Mouse (Mus musculus) embryonic facial prominence, embryonic 14.5 days (tissue): ENCODE data around the gene Afap1. TPM values are rescaled to one million over a fixed set of nuclear protein-coding genes. Genes with fewer than 3 reads are reported as not detected.
A peak's percentile ranks its signal among the peaks of the same experiment; 100 is the strongest.

Source experiments
- ATAC-seq: fragments of 200-750 bp; cut with Nextera tagmentation; 2 replicates; pipeline ENCODE4 v1.8.0; 2017; ENCODE audit warnings: low read depth, moderate number of reproducible peaks, moderate TSS enrichment
- DNase-seq: peaks from one replicate; pipeline ENCODE4 v3.0.0-alpha.2; 2015; ENCODE audit warnings: low spot score
- H3K27ac ChIP-seq: fragments of 300-500 bp; sonication (generic); replicated peaks from 2 replicates; pipeline ENCODE4 v1.5.1; 2014; ENCODE audit warnings: low read depth, mild to moderate bottlenecking, low read length, moderate library complexity
- H3K27me3 ChIP-seq: fragments of 300-500 bp; sonication (generic); replicated peaks from 2 replicates; pipeline ENCODE4 v1.6.1; 2014; ENCODE audit warnings: low read length; ENCODE audit not compliant: control insufficient read depth, insufficient read depth
- H3K36me3 ChIP-seq: fragments of 300-500 bp; sonication (generic); 2 replicates; pipeline ENCODE4 v1.6.1; 2014; ENCODE audit warnings: low read length, mixed read lengths; ENCODE audit not compliant: control insufficient read depth, insufficient read depth
- H3K4me1 ChIP-seq: fragments of 300-500 bp; sonication (generic); 2 replicates; pipeline ENCODE4 v1.6.1; 2014; ENCODE audit warnings: antibody characterized with exemption, low read length; ENCODE audit not compliant: control insufficient read depth, insufficient read depth
- H3K4me2 ChIP-seq: fragments of 300-500 bp; sonication (generic); 2 replicates; pipeline ENCODE4 v1.6.1; 2014; ENCODE audit warnings: low read depth, mild to moderate bottlenecking, low read length, moderate library complexity, mixed read lengths
- H3K4me3 ChIP-seq: fragments of 300-500 bp; sonication (generic); 2 replicates; pipeline ENCODE4 v1.5.1; 2014; ENCODE audit warnings: low read depth, mild to moderate bottlenecking, low read length
- H3K9ac ChIP-seq: fragments of 300-500 bp; sonication (generic); 2 replicates; pipeline ENCODE4 v1.6.1; 2014; ENCODE audit warnings: low read depth, mild to moderate bottlenecking, low read length, moderate library complexity, mixed read lengths
- H3K9me3 ChIP-seq: fragments of 300-500 bp; sonication (generic); 2 replicates; pipeline ENCODE4 v1.6.1; 2016; ENCODE audit warnings: low read length; ENCODE audit not compliant: control insufficient read depth
- WGBS: fragments of 180-500 bp; shearing (Covaris S2); extraction: QIAGEN DNeasy Blood & Tissue Kit; methylation state at CpG from one replicate; pipeline ENCODE4 v1.1.7; 2014; 5-methylcytosine and 5-hydroxymethylcytosine counted together
- polyA plus RNA-seq: library from polyadenylated mRNA; unstranded; fragments of >200 nt; fragmentation: Nextera tagmentation; extraction: Ambion mirVana; gene quantifications from 2 replicates; pipeline ENCODE4 v1.2.1, GENCODE M21; 2014

The Afap1 gene
- polyA plus RNA-seq, 1 experiment from 2014 or later, result 28.0 TPM

DNA sequence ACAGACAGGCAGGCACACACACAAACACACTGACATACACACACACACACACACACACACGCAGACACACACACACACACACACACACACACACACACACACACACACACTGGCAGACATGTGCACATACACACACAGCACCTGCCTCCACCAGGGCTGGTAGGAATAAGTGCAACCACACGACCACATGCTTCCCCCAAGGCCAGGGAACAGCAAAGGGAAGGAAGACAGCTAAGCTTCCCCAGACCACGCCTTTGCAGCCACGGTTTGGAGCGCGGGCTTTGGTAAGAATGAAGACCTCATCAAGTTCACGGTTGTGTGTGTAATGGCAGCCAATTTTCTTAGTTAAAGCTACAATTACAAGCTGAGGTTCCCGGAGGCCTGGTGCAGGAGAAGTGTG lies 67.0 kb downstream of the Afap1 start:
- Histone ChIP-seq H3K4me3 (no peak overlapping the region), H3K4me1 (no peaks in the 10 kb centered on the region; the same call in 1 of the 2 replicates), H3K9me3 (no peaks in the 10 kb centered on the region), H3K4me2 (no peak overlapping the region), H3K27ac (no peak overlapping the region), H3K27me3 (no peaks in the 10 kb centered on the region), H3K9ac (no peak overlapping the region), H3K36me3 (peaks cover 69% of the 10 kb centered on the region)
- peak; percentile 55 for DNase-seq
- peak; percentile 22; the same call in 1 of the 2 replicates for ATAC-seq
- 60% methylated on average over 8 of the region's 8 CpGs for WGBS

GRCm38 (mm10) chr5:35961271-35961670 lies 68.2 kb downstream of the Afap1 start:
- H3K27me3 ChIP-seq, result no peaks in the 10 kb centered on the region
- DNase-seq, result no peak
- H3K4me2 ChIP-seq, result no peak overlapping the region
- 0 out of 2 replicates have a peak, but pooled peaks have one; percentile 3 for ATAC-seq
- H3K9me3 ChIP-seq, result no peaks in the 10 kb centered on the region
- H3K27ac ChIP-seq, result no peak overlapping the region
- H3K4me3 ChIP-seq, result no peak overlapping the region
- 74% methylated on average over 8 of the region's 8 CpGs for WGBS
- no peaks in the 10 kb centered on the region; the same call in 1 of the 2 replicates for H3K4me1 ChIP-seq
- H3K36me3 ChIP-seq, result peaks cover 72% of the 10 kb centered on the region
- no peak overlapping the region for H3K9ac ChIP-seq

- Histone ChIP-seq H3K4me2 (no peak overlapping the region), H3K9me3 (no peaks in the 10 kb centered on the region), H3K4me1 (no peaks in the 10 kb centered on the region), H3K27me3 (no peaks in the 10 kb centered on the region), H3K36me3 (peaks cover 85% of the 10 kb centered on the region), H3K27ac (no peak overlapping the region), H3K4me3 (no peak overlapping the region), H3K9ac (no peak overlapping the region)
- DNase-seq (no peak), ATAC-seq (peak; percentile 34; the same call in 1 of the 2 replicates)
- WGBS, result 63% methylated on average over 9 of the region's 9 CpGs
Measured at GRCm38 (mm10) chr5:35963635-35964034, 70.5 kb downstream of the Afap1 start.

GRCm38 (mm10) chr5:35965036-35965435 lies 71.9 kb downstream of the Afap1 start:
- Histone ChIP-seq H3K4me2 (no peak overlapping the region), H3K4me3 (no peak overlapping the region), H3K27me3 (no peaks in the 10 kb centered on the region), H3K9ac (no peak overlapping the region), H3K36me3 (peaks cover 96% of the 10 kb centered on the region), H3K4me1 (no peaks in the 10 kb centered on the region), H3K9me3 (no peaks in the 10 kb centered on the region), H3K27ac (no peak overlapping the region)
- DNase-seq (no peak), ATAC-seq (no peak)
- 63% methylated on average over 5 of the region's 5 CpGs for WGBS

DNA sequence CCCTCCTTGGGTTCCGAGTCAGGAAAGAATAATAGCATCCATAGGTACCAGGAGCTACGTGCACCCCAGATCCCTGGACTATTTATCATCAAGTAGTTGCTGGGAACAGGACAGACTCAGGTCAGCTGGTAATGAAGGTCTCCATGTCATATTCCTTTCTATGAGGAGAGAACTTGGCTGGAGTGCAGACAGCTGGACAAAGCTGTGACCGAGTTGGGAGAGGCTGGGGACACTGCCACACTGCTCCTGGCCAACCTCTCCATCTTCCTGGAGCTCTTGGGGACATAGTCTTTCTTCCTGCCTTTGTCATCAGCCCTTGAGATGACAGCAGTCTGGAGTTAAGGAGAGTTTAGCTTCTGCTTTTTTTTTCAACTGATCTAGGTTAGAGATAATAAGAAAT lies 76.7 kb downstream of the Afap1 start:
- no peak overlapping the region for H3K9ac ChIP-seq
- WGBS, result 78% methylated on average over 3 of the region's 3 CpGs
- H3K9me3 ChIP-seq, result no peaks in the 10 kb centered on the region
- H3K36me3 ChIP-seq, result peaks cover 65% of the 10 kb centered on the region
- no peak for DNase-seq
- no peak overlapping the region for H3K4me3 ChIP-seq
- no peak for ATAC-seq
- 0 out of 2 replicates have a peak overlapping the region, but pooled peaks have one; percentile 55 for H3K27ac ChIP-seq
- H3K27me3 ChIP-seq, result no peaks in the 10 kb centered on the region
- peaks cover 11% of the 10 kb centered on the region for H3K4me1 ChIP-seq
- H3K4me2 ChIP-seq, result no peak overlapping the region

DNA sequence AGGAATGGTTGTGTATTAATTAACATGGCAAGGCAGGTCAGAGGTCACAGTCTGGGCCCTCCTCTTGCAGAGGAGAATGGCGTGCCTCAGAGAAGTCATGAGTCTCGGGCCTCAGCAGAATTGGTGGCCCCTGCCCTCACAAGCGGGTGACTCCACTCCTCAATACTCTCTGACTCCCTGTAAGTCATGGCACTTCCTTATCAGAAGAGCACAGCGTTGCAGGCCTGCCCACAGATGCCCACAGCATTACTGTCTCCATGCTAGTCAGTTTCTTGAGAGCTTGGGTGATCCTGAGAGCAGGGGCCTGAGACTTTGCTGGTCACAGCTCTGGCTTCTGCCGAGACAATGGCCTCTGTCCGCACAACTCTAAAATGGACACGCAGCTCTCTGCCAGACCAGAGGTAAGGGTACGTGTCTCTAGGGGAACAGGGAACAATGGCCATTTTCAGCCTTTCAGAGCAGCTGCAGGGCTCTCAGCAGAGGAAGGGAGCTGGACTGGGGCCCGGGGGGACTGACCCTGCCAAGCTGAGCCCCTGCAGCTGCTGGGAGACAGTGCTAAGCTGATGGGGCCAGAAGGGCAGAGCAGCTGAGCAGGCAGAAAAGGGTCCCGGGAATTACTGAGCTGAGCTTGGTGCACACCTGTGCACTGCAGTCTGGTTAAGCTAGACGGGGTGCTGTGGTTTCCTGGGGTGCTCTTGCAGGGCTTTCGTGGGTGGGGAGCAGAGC lies 77.4 kb downstream of the Afap1 start:
- WGBS, result 48% methylated on average over 12 of the region's 12 CpGs
- no peaks in the 10 kb centered on the region for H3K9me3 ChIP-seq
- H3K4me3 ChIP-seq, result no peak overlapping the region
- ATAC-seq (peak; percentile 48; the same call in 1 of the 2 replicates), DNase-seq (peak; percentile 77)
- no peaks in the 10 kb centered on the region for H3K27me3 ChIP-seq
- peaks cover 11% of the 10 kb centered on the region for H3K4me1 ChIP-seq
- H3K9ac ChIP-seq, result no peak overlapping the region
- no peak overlapping the region for H3K4me2 ChIP-seq
- H3K27ac ChIP-seq, result peak overlapping the region; percentile 55
- peaks cover 63% of the 10 kb centered on the region for H3K36me3 ChIP-seq

- Histone ChIP-seq H3K9ac (no peak overlapping the region), H3K27me3 (no peaks in the 10 kb centered on the region), H3K4me2 (no peak overlapping the region), H3K36me3 (peaks cover 60% of the 10 kb centered on the region), H3K27ac (0 out of 2 replicates have a peak overlapping the region, but pooled peaks have one; percentile 19), H3K9me3 (no peaks in the 10 kb centered on the region), H3K4me3 (no peak overlapping the region), H3K4me1 (peaks cover 11% of the 10 kb centered on the region)
- DNase-seq (peak; percentile 87), ATAC-seq (no peak)
- 45% methylated on average over 10 of the region's 10 CpGs for WGBS
Measured at GRCm38 (mm10) chr5:35971841-35972578, 78.9 kb downstream of the Afap1 start.

DNA sequence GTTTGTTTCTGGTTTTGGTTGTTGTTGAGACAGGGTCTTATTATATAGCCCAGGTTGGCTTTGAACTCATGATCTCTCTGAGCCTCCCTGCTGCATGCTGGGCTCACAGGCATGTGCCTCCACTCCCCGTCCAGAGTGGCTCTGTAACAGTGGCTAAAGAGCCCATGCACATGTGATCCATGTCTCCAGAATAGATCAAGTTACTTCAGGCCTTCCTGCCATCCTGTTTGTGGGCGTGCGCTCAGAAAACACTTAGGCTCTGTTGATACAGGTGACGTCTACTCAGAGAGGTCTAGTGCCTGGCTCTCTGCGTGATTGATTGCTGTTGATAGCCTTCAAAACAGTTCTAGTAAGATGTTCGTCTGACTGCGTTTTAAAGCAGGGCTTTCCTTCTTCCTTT lies 79.6 kb downstream of the Afap1 start:
- WGBS, result 50% methylated on average over 7 of the region's 7 CpGs
- DNase-seq, result no peak

More for the DNA sequence above, 79.6 kb downstream of the Afap1 start:
- Histone ChIP-seq H3K9ac (no peak overlapping the region), H3K4me2 (no peak overlapping the region), H3K27ac (peak overlapping the region; percentile 79; the same call in 1 of the 2 replicates), H3K27me3 (no peaks in the 10 kb centered on the region), H3K36me3 (peaks cover 60% of the 10 kb centered on the region), H3K4me1 (peaks cover 11% of the 10 kb centered on the region), H3K4me3 (no peak overlapping the region), H3K9me3 (no peaks in the 10 kb centered on the region)
- no peak for ATAC-seq
